Mouse (Mus musculus) ES-Bruce4 (cell line): ENCODE measurements at regions not wholly inside any gene's neighbourhood (a gene's known extent, or its start where the extent isn't known, plus 50 kb on each side); places are given as distances from the start of the nearest gene placed in this dataset.

Source experiments
- CTCF ChIP-seq: IDR thresholded peaks from one replicate; pipeline ENCODE4 v1.8.1; 2011; ENCODE audit warnings: low read depth, low read length
- POLR2A ChIP-seq: IDR thresholded peaks from one replicate; pipeline ENCODE4 v1.8.1; 2011; ENCODE audit warnings: low read length; ENCODE audit not compliant: insufficient read depth

DNA sequence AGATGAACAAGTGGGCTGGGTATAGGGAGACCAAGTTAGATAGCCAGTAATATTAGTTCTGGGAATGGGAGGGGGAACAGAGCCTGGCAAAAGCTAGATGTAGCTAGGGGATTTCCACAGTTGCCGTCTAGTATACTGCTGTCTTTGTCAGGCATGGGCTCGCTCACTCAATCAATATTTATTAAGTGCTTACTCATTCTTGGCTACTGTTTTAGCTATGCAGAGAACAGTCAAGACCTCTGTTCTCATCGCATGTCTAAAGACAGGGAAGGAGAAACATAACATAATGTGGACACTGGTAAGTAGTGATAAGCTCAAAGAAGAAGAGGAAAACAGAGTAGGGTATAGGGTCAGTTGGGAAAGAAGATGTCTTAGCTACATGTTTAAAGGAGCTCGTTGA lies 173.4 kb downstream of the Gm5426 start:
- TF ChIP-seq CTCF (no peak), POLR2A (no peak)
